Mouse (Mus musculus) thymus, adult 2 months (tissue): ENCODE measurements around the gene Map3k3.

Experiments used
- CTCF ChIP-seq: fragments of 200-500 bp; IDR thresholded peaks from 2 replicates; pipeline ENCODE4 v1.5.1; 2012; ENCODE audit warnings: mild to moderate bottlenecking, control low read depth, low read length, moderate library complexity, borderline replicate concordance; ENCODE audit not compliant: control insufficient read depth, poor library complexity, insufficient read depth; ENCODE audit errors: extremely low read depth
- POLR2A ChIP-seq: fragments of 200-500 bp; IDR thresholded peaks from 2 replicates; pipeline ENCODE4 v1.6.1; 2012; ENCODE audit warnings: mild to moderate bottlenecking, low read length, control low read depth, moderate library complexity; ENCODE audit not compliant: control insufficient read depth, poor library complexity, insufficient read depth; ENCODE audit errors: extremely low read depth

GRCm38 (mm10) chr11:106124784-106125183, 40.4 kb downstream of the Map3k3 start:
- TF ChIP-seq CTCF (no peak), POLR2A (no peak)
